Mouse (Mus musculus) embryonic fibroblast, embryonic 13.5 days (primary cell): ENCODE measurements at regions not wholly inside any gene's neighbourhood (a gene's known extent, or its start where the extent isn't known, plus 50 kb on each side); places are given as distances from the start of the nearest gene placed in this dataset.

Experiments used
- CTCF ChIP-seq: IDR thresholded peaks from 2 replicates; pipeline ENCODE4 v1.5.1; 2011; ENCODE audit warnings: mild to moderate bottlenecking, control low read depth, low read length, moderate library complexity, borderline replicate concordance; ENCODE audit not compliant: insufficient read depth
- POLR2A ChIP-seq: IDR thresholded peaks from 2 replicates; pipeline ENCODE4 v1.6.1; 2011; ENCODE audit warnings: low read depth, mild to moderate bottlenecking, control low read depth, low read length, moderate library complexity

DNA sequence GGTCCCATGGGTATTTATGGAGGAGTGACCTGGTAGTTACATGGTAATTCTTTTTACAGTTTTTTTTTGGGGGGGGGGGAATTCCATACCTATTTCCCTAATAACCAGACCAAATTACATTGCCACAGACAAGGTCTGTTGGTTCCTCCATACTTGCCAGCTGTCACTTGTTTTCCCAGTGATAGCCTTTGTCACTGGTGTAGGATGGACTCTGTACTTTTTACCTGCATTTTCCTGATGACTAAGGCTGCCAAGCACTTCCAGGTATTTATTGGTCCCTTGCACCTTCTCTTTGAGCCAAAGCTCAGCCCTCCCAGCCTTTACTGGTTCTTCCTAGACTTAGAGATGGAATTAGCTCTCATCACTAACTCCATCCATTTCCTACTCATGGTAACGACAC, 357.1 kb upstream of the Noct start:
- no peak for TF ChIP-seq CTCF
- no peak for TF ChIP-seq POLR2A
